Mouse (Mus musculus): ENCODE results near the gene Gm10382. TPM values are rescaled to one million over a fixed set of nuclear protein-coding genes. Genes with fewer than 3 reads are reported as not detected.

The Gm10382 gene
- polyA plus RNA-seq, 1 experiment: 2.2 TPM

DNA sequence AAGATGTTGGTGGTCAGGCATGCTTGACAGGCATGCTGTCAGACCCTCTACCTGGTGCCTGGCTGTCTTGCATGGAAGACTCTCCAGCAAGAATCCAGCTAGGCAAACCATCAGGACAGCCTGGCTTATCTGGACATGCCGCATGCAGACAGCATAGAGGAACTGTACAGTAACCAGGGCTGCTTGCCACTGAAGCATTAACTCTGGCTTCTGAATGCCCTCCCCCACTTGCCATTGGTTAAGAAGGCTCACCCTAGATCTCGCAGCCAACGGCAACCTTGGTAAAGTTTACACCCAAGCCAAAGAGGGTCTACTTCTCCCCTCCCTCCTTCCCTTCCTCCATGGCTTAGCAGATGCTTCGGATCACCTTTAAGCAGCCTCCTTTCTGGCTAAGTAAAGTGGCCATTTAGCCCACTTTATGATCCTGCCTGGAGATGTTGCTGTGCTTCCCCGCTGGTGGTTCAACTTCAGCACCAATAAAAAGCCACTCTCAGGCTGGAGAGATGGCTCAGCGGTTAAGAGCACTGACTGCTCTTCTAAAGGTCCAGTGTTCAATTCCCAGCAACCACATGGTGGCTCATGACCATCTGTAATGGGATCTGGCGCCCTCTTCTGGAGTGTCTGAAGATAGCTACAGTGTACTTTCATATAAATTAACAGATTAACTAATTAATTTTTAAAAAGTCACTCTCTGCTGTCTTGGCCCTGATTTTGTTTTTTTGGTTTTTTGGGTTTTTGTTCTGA, 18.0 kb upstream of the Gm10382 start:
- H3K79me3 ChIP-seq (ENCODE audit: low read depth): no peaks in the 10 kb centered on the region
- TF ChIP-seq MYOD1 (IDR thresholded peaks at IDR 0.05; ENCODE audit: control insufficient read depth, insufficient read length, low read depth) (no peak), CEBPB (IDR thresholded peaks at IDR 0.05; ENCODE audit: low read depth) (no peak), MYOG (IDR thresholded peaks at IDR 0.05; ENCODE audit: control insufficient read depth, extremely low read depth, insufficient read length) (no peak), CTCF (IDR thresholded peaks at IDR 0.05; ENCODE audit: control insufficient read depth, insufficient read depth, insufficient read length) (no peak), USF1 (IDR thresholded peaks at IDR 0.05; ENCODE audit: low read depth) (no peak), MAX (IDR thresholded peaks at IDR 0.05) (no peak), FOSL1 (IDR thresholded peaks at IDR 0.05; ENCODE audit: insufficient read depth, low read length, poor library complexity, severe bottlenecking) (no peak)
- no peak overlapping the region for H3ac ChIP-seq (ENCODE audit: control insufficient read depth, insufficient read length, low read depth)
- H3K79me2 ChIP-seq (ENCODE audit: control insufficient read depth, insufficient read depth): no peaks in the 10 kb centered on the region
- no peaks in the 10 kb centered on the region for H3K36me3 ChIP-seq (ENCODE audit: control insufficient read depth, insufficient read depth)
- H3K27me3 ChIP-seq (ENCODE audit: control insufficient read depth, insufficient read depth, insufficient read length): no peaks in the 10 kb centered on the region
- H3K4me3 ChIP-seq (ENCODE audit: insufficient read depth, poor library complexity, severe bottlenecking): no peak overlapping the region

DNA sequence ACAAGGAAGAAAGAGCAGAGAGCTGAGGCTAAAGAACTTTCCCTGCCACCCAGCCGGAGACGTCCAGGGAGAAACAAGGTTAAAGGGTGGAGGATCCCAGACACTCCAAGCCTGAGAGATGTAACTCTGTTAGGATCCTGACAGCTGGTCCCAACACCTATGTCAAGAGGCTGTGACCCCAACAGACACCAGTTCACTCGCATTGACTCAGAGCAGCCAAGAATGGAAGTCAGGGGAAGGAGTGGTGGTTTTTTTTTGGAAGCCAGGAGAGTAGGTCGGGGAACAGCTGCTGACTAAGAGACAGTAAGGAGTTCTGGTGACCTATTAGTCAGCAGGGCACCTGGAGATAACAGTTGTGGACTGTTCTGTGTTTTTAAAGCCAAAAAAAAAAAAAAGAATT, 17.1 kb upstream of the Gm10382 start:
- Histone ChIP-seq H3K79me2 (ENCODE audit: control insufficient read depth, insufficient read depth) (no peaks in the 10 kb centered on the region), H3K36me3 (ENCODE audit: control insufficient read depth, insufficient read depth) (no peaks in the 10 kb centered on the region), H3K27me3 (ENCODE audit: control insufficient read depth, insufficient read depth, insufficient read length) (no peaks in the 10 kb centered on the region), H3K4me3 (ENCODE audit: insufficient read depth, poor library complexity, severe bottlenecking) (no peak overlapping the region), H3ac (ENCODE audit: control insufficient read depth, insufficient read length, low read depth) (no peak overlapping the region), H3K79me3 (ENCODE audit: low read depth) (no peaks in the 10 kb centered on the region)
- TF ChIP-seq FOSL1 (IDR thresholded peaks at IDR 0.05; ENCODE audit: insufficient read depth, low read length, poor library complexity, severe bottlenecking) (no peak), USF1 (IDR thresholded peaks at IDR 0.05; ENCODE audit: low read depth) (no peak), MYOG (IDR thresholded peaks at IDR 0.05; ENCODE audit: control insufficient read depth, extremely low read depth, insufficient read length) (no peak), MAX (IDR thresholded peaks at IDR 0.05) (no peak), MYOD1 (IDR thresholded peaks at IDR 0.05; ENCODE audit: control insufficient read depth, insufficient read length, low read depth) (no peak), CTCF (IDR thresholded peaks at IDR 0.05; ENCODE audit: control insufficient read depth, insufficient read depth, insufficient read length) (no peak), CEBPB (IDR thresholded peaks at IDR 0.05; ENCODE audit: low read depth) (no peak)

DNA sequence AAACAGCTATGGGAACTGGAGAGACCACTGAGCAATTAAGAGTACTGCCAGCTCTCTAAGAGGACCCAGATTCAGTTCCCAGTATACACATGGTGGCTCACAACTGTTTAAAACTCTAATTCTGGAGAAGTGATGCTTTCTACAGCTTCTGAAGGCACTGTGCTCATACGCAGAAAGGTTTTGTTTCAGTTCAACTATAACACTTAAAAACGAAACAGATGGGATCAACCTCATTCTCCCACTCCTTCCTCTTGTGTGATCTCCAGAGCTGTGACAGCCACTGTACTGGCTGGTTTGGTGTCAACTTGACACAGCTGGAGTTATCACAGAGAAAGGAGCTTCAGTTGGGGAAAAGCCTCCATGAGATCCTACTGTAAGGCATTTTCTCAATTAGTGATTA, 13.3 kb upstream of the Gm10382 start:
- no peak overlapping the region for H3K4me3 ChIP-seq (ENCODE audit: insufficient read depth, poor library complexity, severe bottlenecking)
- no peak overlapping the region for H3ac ChIP-seq (ENCODE audit: control insufficient read depth, insufficient read length, low read depth)
- no peaks in the 10 kb centered on the region for H3K27me3 ChIP-seq (ENCODE audit: control insufficient read depth, insufficient read depth, insufficient read length)
- no peaks in the 10 kb centered on the region for H3K36me3 ChIP-seq (ENCODE audit: control insufficient read depth, insufficient read depth)
- no peaks in the 10 kb centered on the region for H3K79me3 ChIP-seq (ENCODE audit: low read depth)
- no peaks in the 10 kb centered on the region for H3K79me2 ChIP-seq (ENCODE audit: control insufficient read depth, insufficient read depth)
- TF ChIP-seq USF1 (IDR thresholded peaks at IDR 0.05; ENCODE audit: low read depth) (no peak), CEBPB (IDR thresholded peaks at IDR 0.05; ENCODE audit: low read depth) (no peak), MAX (IDR thresholded peaks at IDR 0.05) (no peak), FOSL1 (IDR thresholded peaks at IDR 0.05; ENCODE audit: insufficient read depth, low read length, poor library complexity, severe bottlenecking) (no peak), CTCF (IDR thresholded peaks at IDR 0.05; ENCODE audit: control insufficient read depth, insufficient read depth, insufficient read length) (no peak), MYOG (IDR thresholded peaks at IDR 0.05; ENCODE audit: control insufficient read depth, extremely low read depth, insufficient read length) (no peak), MYOD1 (IDR thresholded peaks at IDR 0.05; ENCODE audit: control insufficient read depth, insufficient read length, low read depth) (no peak)

DNA sequence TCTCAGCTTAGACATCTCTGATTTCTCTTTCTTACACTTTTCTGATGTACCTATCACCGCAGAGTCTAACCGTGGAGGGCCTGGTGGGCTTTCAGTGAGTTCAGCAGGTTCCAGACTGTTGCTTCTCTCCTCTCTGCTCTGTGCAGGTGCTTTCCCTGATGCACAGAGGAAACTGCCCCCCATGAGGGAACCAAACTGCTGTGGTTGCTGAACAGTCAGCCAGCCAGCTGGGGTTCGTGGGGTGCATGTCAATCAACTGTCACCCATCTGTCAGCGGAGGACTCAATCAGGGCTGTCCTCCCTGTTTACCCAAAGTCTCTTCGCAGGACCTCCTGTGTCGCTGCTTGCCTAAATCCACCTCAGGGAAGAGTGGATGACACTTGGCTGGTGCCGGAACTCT, 11.9 kb upstream of the Gm10382 start:
- TF ChIP-seq CEBPB (IDR thresholded peaks at IDR 0.05; ENCODE audit: low read depth) (no peak), FOSL1 (IDR thresholded peaks at IDR 0.05; ENCODE audit: insufficient read depth, low read length, poor library complexity, severe bottlenecking) (no peak), MAX (IDR thresholded peaks at IDR 0.05) (no peak), CTCF (IDR thresholded peaks at IDR 0.05; ENCODE audit: control insufficient read depth, insufficient read depth, insufficient read length) (no peak), MYOG (IDR thresholded peaks at IDR 0.05; ENCODE audit: control insufficient read depth, extremely low read depth, insufficient read length) (no peak), USF1 (IDR thresholded peaks at IDR 0.05; ENCODE audit: low read depth) (no peak), MYOD1 (IDR thresholded peaks at IDR 0.05; ENCODE audit: control insufficient read depth, insufficient read length, low read depth) (no peak)
- no peaks in the 10 kb centered on the region for H3K27me3 ChIP-seq (ENCODE audit: control insufficient read depth, insufficient read depth, insufficient read length)

DNA sequence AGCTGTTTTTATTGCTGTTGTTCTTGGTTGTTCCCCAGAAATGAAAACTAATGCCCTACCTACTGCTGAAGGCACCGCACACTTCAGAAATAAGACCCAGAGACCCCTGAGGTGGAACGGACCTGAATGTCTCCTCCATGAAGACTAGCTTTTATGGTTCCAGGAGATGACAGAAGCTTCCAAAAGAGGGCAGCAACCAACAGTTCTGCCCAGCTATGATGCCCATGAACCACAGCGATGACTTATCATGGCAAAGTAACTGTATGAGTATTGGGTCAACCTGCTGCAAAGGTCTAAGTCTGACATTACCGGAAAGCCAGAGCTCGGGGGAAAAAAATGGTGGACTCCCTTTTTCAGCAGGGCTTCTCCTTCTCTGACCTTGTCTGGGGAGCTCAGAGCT, 10.2 kb upstream of the Gm10382 start:
- Histone ChIP-seq H3K79me2 (ENCODE audit: control insufficient read depth, insufficient read depth) (peaks cover under 1% of the 10 kb centered on the region), H3K27me3 (ENCODE audit: control insufficient read depth, insufficient read depth, insufficient read length) (no peaks in the 10 kb centered on the region), H3K79me3 (ENCODE audit: low read depth) (no peaks in the 10 kb centered on the region), H3K4me3 (ENCODE audit: insufficient read depth, poor library complexity, severe bottlenecking) (no peak overlapping the region), H3K36me3 (ENCODE audit: control insufficient read depth, insufficient read depth) (no peaks in the 10 kb centered on the region), H3ac (ENCODE audit: control insufficient read depth, insufficient read length, low read depth) (no peak overlapping the region)
- peak; percentile 12 for TF ChIP-seq CTCF (IDR thresholded peaks at IDR 0.05; ENCODE audit: control insufficient read depth, insufficient read depth, insufficient read length)
- TF ChIP-seq MAX (IDR thresholded peaks at IDR 0.05): no peak

More for the DNA sequence above, 11.9 kb upstream of the Gm10382 start:
- no peaks in the 10 kb centered on the region for H3K79me3 ChIP-seq (ENCODE audit: low read depth)
- no peaks in the 10 kb centered on the region for H3K36me3 ChIP-seq (ENCODE audit: control insufficient read depth, insufficient read depth)
- H3K4me3 ChIP-seq (ENCODE audit: insufficient read depth, poor library complexity, severe bottlenecking): no peak overlapping the region
- no peak overlapping the region for H3ac ChIP-seq (ENCODE audit: control insufficient read depth, insufficient read length, low read depth)
- no peaks in the 10 kb centered on the region for H3K79me2 ChIP-seq (ENCODE audit: control insufficient read depth, insufficient read depth)
